10 mouse cellular contexts compared by ENCODE assay signal in genomic region chr2:102867396-102868088, GRCm38 (mm10). TPM values are rescaled to one million over a fixed set of nuclear protein-coding genes. Genes with fewer than 3 reads are reported as not detected.
DNase-seq lines count a peak whose midpoint lies in the region; ATAC-seq and TF ChIP-seq lines count a peak whose summit lies in the region.
"Had no signal": no experiment of that assay in that cellular context is flagged by ENCODE, and none has a peak within 500 bp of the region (broad histone marks: within the 10 kb centered on the region; RNA-seq: fewer than 3 reads in every experiment).

No protein-coding gene starts in this region.

- H3K4me3 ChIP-seq in gastrocnemius, adult 2 months: no peak overlapping the region; the same call in 1 of the 2 replicates
- H3K4me3 ChIP-seq in myocyte: no peak overlapping the region
- H3K4me3 ChIP-seq in forebrain, embryonic 11.5 days (ENCODE audit: low read depth, low read length): no peak overlapping the region
- H3K4me3 ChIP-seq in kidney, embryonic 14.5 days (ENCODE audit: low read length): no peak overlapping the region
- H3K4me3 ChIP-seq: limb, embryonic 15.5 days had no signal

- H3K36me3 ChIP-seq in myocyte (ENCODE audit: control insufficient read depth, insufficient read depth): peaks cover 37% of the 10 kb centered on the region
- H3K36me3 ChIP-seq in forebrain, embryonic 11.5 days (ENCODE audit: control insufficient read depth, insufficient read depth, low read length): no peaks in the 10 kb centered on the region
- H3K36me3 ChIP-seq in kidney, embryonic 14.5 days (ENCODE audit: control insufficient read depth, insufficient read depth, low read length): no peaks in the 10 kb centered on the region
- H3K36me3 ChIP-seq: limb, embryonic 15.5 days had no signal

- no peak overlapping the region for H3K9ac ChIP-seq in forebrain, embryonic 11.5 days (ENCODE audit: low read length)
- H3K9ac ChIP-seq in kidney, embryonic 14.5 days (ENCODE audit: low read depth, low read length): no peak overlapping the region
- H3K9ac ChIP-seq: limb, embryonic 15.5 days had no signal

- no peak for TF ChIP-seq POLR2A in myocyte (IDR thresholded peaks at IDR 0.05; ENCODE audit: insufficient read length, low read depth)

- WGBS in forebrain, embryonic 11.5 days: 57% methylated on average over 6 of the region's 6 CpGs
- WGBS in kidney, embryonic 14.5 days: 47% methylated on average over 6 of the region's 6 CpGs

- H3K79me2 ChIP-seq in myocyte (ENCODE audit: control insufficient read depth, insufficient read depth): peaks cover 93% of the 10 kb centered on the region

- H3K9me3 ChIP-seq in forebrain, embryonic 11.5 days (ENCODE audit: control insufficient read depth, low read length): no peaks in the 10 kb centered on the region
- no peaks in the 10 kb centered on the region for H3K9me3 ChIP-seq in kidney, embryonic 14.5 days (ENCODE audit: control insufficient read depth, low read length)
- H3K9me3 ChIP-seq: limb, embryonic 15.5 days had no signal

- H3K27ac ChIP-seq in gastrocnemius, adult 2 months: peak overlapping the region; percentile 38; the same call in 1 of the 2 replicates
- no peak overlapping the region for H3K27ac ChIP-seq in forebrain, embryonic 11.5 days (ENCODE audit: low read depth, low read length)
- H3K27ac ChIP-seq in kidney, embryonic 14.5 days (ENCODE audit: low read depth, low read length): no peak overlapping the region; the same call in 1 of the 2 replicates
- H3K27ac ChIP-seq: limb, embryonic 15.5 days had no signal

- H3K27me3 ChIP-seq in myocyte (ENCODE audit: control insufficient read depth, insufficient read depth, insufficient read length): no peaks in the 10 kb centered on the region
- no peaks in the 10 kb centered on the region for H3K27me3 ChIP-seq in forebrain, embryonic 11.5 days (ENCODE audit: control insufficient read depth, insufficient read depth, low read length)
- no peaks in the 10 kb centered on the region for H3K27me3 ChIP-seq in kidney, embryonic 14.5 days (ENCODE audit: control insufficient read depth, insufficient read depth, low read length)
- H3K27me3 ChIP-seq: limb, embryonic 15.5 days had no signal

- DNase-seq in gastrocnemius, adult 2 months: no peak
- DNase-seq in gastrocnemius, postnatal 10 days: no peak
- peak; percentile 67 for DNase-seq in MEL-GATA-1-ER (ENCODE audit: extremely low read depth, low read depth)
- peak; percentile 78 for DNase-seq in induced T-regulatory cell, adult 2 months (ENCODE audit: low read depth)
- no peak for DNase-seq in forebrain, embryonic 11.5 days (ENCODE audit: low spot score)
- DNase-seq in cerebellum, adult 8-10 months: no peak
- DNase-seq: gastrocnemius, postnatal 36 days had no signal

- H3K4me2 ChIP-seq in myocyte (ENCODE audit: low read depth): peak overlapping the region; percentile 24
- H3K4me2 ChIP-seq in forebrain, embryonic 11.5 days (ENCODE audit: low read depth, low read length, severe bottlenecking): no peak overlapping the region
- H3K4me2 ChIP-seq in kidney, embryonic 14.5 days (replicated peaks; ENCODE audit: low read depth, low read length): no peak overlapping the region
- H3K4me2 ChIP-seq: limb, embryonic 15.5 days had no signal

- no peak overlapping the region for H3ac ChIP-seq in myocyte (ENCODE audit: control insufficient read depth, insufficient read length)

- intact Hi-C loops in gastrocnemius, adult 2 months (cut with DNase I): no loop called here

- no peak for TF ChIP-seq CTCF in gastrocnemius, adult 2 months (IDR thresholded peaks at IDR 0.05)

- ATAC-seq in forebrain, embryonic 11.5 days (replicated peaks; ENCODE audit: low FRiP score): no peak
- ATAC-seq in kidney, embryonic 14.5 days (ENCODE audit: low FRiP score, low TSS enrichment): no peak

- no peaks in the 10 kb centered on the region for H3K4me1 ChIP-seq in forebrain, embryonic 11.5 days (replicated peaks; ENCODE audit: control insufficient read depth, insufficient read depth, low read length)
- no peaks in the 10 kb centered on the region for H3K4me1 ChIP-seq in kidney, embryonic 14.5 days (ENCODE audit: control insufficient read depth, insufficient read depth, low read length)
- H3K4me1 ChIP-seq: limb, embryonic 15.5 days had no signal

TF ChIP-seq in myocyte, 11 proteins besides CTCF, POLR2A, EP300 and RAD21:
- TF ChIP-seq MYOG (IDR thresholded peaks at IDR 0.05; ENCODE audit: control insufficient read depth in 1 of 3, insufficient read depth in 1 of 3, insufficient read length in 2 of 3, low read depth in 2 of 3): peak in 2 of 3 experiments; percentile 45 to 73
- TF ChIP-seq MYOD1 (IDR thresholded peaks at IDR 0.05; ENCODE audit: control insufficient read depth in 1 of 3, insufficient read length in 2 of 3, low read depth in 2 of 3): peak in 2 of 3 experiments; percentile 62 to 65
- TF ChIP-seq TCF12 (IDR thresholded peaks at IDR 0.05; ENCODE audit: insufficient read depth, poor library complexity, severe bottlenecking): peak; percentile 25
- TF ChIP-seq CEBPB (IDR thresholded peaks at IDR 0.05; ENCODE audit: insufficient read depth, poor library complexity, severe bottlenecking): no peak
- no peak for TF ChIP-seq SRF (IDR thresholded peaks at IDR 0.05; ENCODE audit: control insufficient read depth, insufficient read length, low read depth)
TF ChIP-seq in myocyte: peak in this region for 3.

RNA-seq across cellular contexts. Expression of gene Cd44, which starts 33.9 kb away (rescaled TPM):
- 1 to 10 TPM; 4.1 to 6.1 TPM for total RNA-seq in gastrocnemius, adult 2 months (2021)
- 10 to 100 TPM; 25.0 to 39.2 TPM for total RNA-seq in gastrocnemius, postnatal 10 days (2021)
- 77.1 TPM for polyA plus RNA-seq in myocyte (2012; fragmentation: generic; extraction: Trizol)
- 2.0 and 2.4 TPM in 2 replicates for polyA plus RNA-seq in forebrain, embryonic 11.5 days (2014; fragmentation: Nextera tagmentation; extraction: Ambion mirVana)
- polyA plus RNA-seq in kidney, embryonic 14.5 days (2014; fragmentation: Nextera tagmentation; extraction: Ambion mirVana): 3.2 and 4.0 TPM in 2 replicates

Comparison
In these comparisons a context has a peak if more than half of its experiments do, and no peak if none do; other contexts are left out.
1. DNase-seq: peak in MEL-GATA-1-ER (single experiment) and induced T-regulatory cell, adult 2 months (single experiment); none in gastrocnemius, adult 2 months (single experiment), gastrocnemius, postnatal 10 days (single experiment), forebrain, embryonic 11.5 days (single experiment) and cerebellum, adult 8-10 months (single experiment).
2. RNA of gene Cd44, which starts 33.9 kb away (polyA plus RNA-seq): 77.1 TPM in myocyte (single experiment); 3.2 to 4.0 TPM in kidney, embryonic 14.5 days and 2.0 to 2.4 TPM in forebrain, embryonic 11.5 days; every median in the first group is over 10 times any median in the second.